Mouse (Mus musculus) stomach, postnatal 0 days (tissue): Measurements from ENCODE around the gene Epb41l2.

Experiments used
- CTCF ChIP-seq: IDR thresholded peaks from 2 replicates; pipeline ENCODE4 v1.5.1; 2016; ENCODE audit warnings: antibody characterized with exemption, low read depth, mild to moderate bottlenecking, moderate library complexity
- EP300 ChIP-seq: optimal IDR thresholded peaks from 2 replicates; pipeline ENCODE3; 2016; ENCODE audit warnings: antibody characterized with exemption

DNA sequence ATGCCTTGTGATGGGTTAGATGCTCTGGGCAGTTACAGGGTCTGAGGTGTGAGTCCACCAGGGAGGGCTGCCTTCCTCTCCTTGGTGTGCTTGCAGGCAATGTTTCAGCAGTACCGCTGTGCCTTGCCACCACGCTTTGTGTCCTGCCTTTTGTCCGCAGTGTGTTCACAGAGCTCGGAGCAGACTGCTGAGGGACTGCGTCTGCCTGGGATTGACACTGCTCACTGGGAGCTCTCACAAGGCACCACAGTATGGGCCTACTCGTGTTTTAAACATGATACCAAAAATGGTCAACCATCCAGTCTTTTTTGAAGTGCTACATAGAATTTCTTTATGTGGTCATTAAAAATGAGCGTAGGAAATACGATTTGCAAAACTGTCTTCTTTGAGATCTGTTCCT, 164.1 kb downstream of the Epb41l2 start:
- no peak for TF ChIP-seq EP300
- TF ChIP-seq CTCF: no peak
